Mouse (Mus musculus) spleen, embryonic (tissue): ENCODE results near the gene Aldh5a1.
"Not testable (repeated sequence)": the region's sequence is repeated elsewhere in the genome, so short reads cannot be mapped to it uniquely, and the experiment has no call there.

Experiments
- CTCF ChIA-PET: fragments of 350-600 bp; sonication (Branson Sonifier 250); formaldehyde crosslinking; loops from one replicate; lab custom pipeline; 2022; lab: Charles Lee

Aldh5a1 gene

GRCm38 (mm10) chr13:24937108-24937838 lies at the start of gene Aldh5a1:
Gene Aldh5a1, minus strand, starts transcription at chr13:24937661.
- CTCF ChIA-PET: interaction anchor here (0.9 kb wide), 1 partner anchor 241 kb away, joined by 3 read pairs; no protein-coding TSS in a partner anchor

GRCm38 (mm10) chr13:24985435-24985834 lies 48.0 kb upstream of the Aldh5a1 start:
- CTCF ChIA-PET: no interaction called here

- CTCF ChIA-PET: no interaction called here
Measured at GRCm38 (mm10) chr13:24981031-24981430, 43.6 kb upstream of the Aldh5a1 start.

GRCm38 (mm10) chr13:24977820-24978342 lies 40.4 kb upstream of the Aldh5a1 start:
- CTCF ChIA-PET: no interaction called here

- CTCF ChIA-PET: interaction anchor here (0.6 kb wide), 1 partner anchor 168 kb away, joined by 4 read pairs; no protein-coding TSS in a partner anchor
Measured at GRCm38 (mm10) chr13:24976384-24976783, 38.9 kb upstream of the Aldh5a1 start.

- CTCF ChIA-PET: not testable (repeated sequence)
Measured at GRCm38 (mm10) chr13:24971776-24972175, 34.3 kb upstream of the Aldh5a1 start.

- CTCF ChIA-PET: no interaction called here
Measured at GRCm38 (mm10) chr13:24965846-24966201, 28.4 kb upstream of the Aldh5a1 start.

GRCm38 (mm10) chr13:24965130-24965845 lies 27.8 kb upstream of the Aldh5a1 start:
- CTCF ChIA-PET: no interaction called here

GRCm38 (mm10) chr13:24962119-24962518 lies 24.7 kb upstream of the Aldh5a1 start:
- CTCF ChIA-PET: interaction anchor here (0.7 kb wide), 1 partner anchor 1382 kb away, joined by 3 read pairs; no protein-coding TSS in a partner anchor

GRCm38 (mm10) chr13:24960084-24960483 lies 22.6 kb upstream of the Aldh5a1 start:
- CTCF ChIA-PET: no interaction called here

GRCm38 (mm10) chr13:24958671-24959070 lies 21.2 kb upstream of the Aldh5a1 start:
- CTCF ChIA-PET: no interaction called here

GRCm38 (mm10) chr13:24955500-24955899 lies 18.0 kb upstream of the Aldh5a1 start:
- CTCF ChIA-PET: no interaction called here

GRCm38 (mm10) chr13:24955091-24955490 lies 17.6 kb upstream of the Aldh5a1 start:
- CTCF ChIA-PET: interaction anchor here (0.7 kb wide), 1 partner anchor 40 kb away, joined by 3 read pairs; no protein-coding TSS in a partner anchor

- CTCF ChIA-PET: no interaction called here
Measured at GRCm38 (mm10) chr13:24952659-24953058, 15.2 kb upstream of the Aldh5a1 start.

GRCm38 (mm10) chr13:24948870-24949269 lies 11.4 kb upstream of the Aldh5a1 start:
- CTCF ChIA-PET: no interaction called here

- CTCF ChIA-PET: interaction anchor here (0.6 kb wide), 1 partner anchor 133 kb away, joined by 8 read pairs; no protein-coding TSS in a partner anchor
Measured at GRCm38 (mm10) chr13:24947158-24947557, 9.7 kb upstream of the Aldh5a1 start.

GRCm38 (mm10) chr13:24945567-24945966 lies 8.1 kb upstream of the Aldh5a1 start:
- CTCF ChIA-PET: interaction anchor here (0.6 kb wide), 2 partner anchors 13 to 234 kb away, joined by 3 to 8 read pairs; no protein-coding TSS in a partner anchor

GRCm38 (mm10) chr13:24943303-24943702 lies 5.8 kb upstream of the Aldh5a1 start:
- CTCF ChIA-PET: interaction anchor here (0.6 kb wide), 1 partner anchor 23 kb away, joined by 6 read pairs; no protein-coding TSS in a partner anchor

GRCm38 (mm10) chr13:24942512-24943282 lies 5.2 kb upstream of the Aldh5a1 start, which contains the start of gene Gpld1:
Gene Gpld1, plus strand, starts transcription at chr13:24943152.
- CTCF ChIA-PET: interaction anchor here (0.6 kb wide), 1 partner anchor 24 kb away, joined by 6 read pairs; no protein-coding TSS in a partner anchor

GRCm38 (mm10) chr13:24939472-24939871 lies 2.0 kb upstream of the Aldh5a1 start:
- CTCF ChIA-PET: no interaction called here

- CTCF ChIA-PET: no interaction called here
Measured at GRCm38 (mm10) chr13:24938683-24939082, 1.2 kb upstream of the Aldh5a1 start.
